Mouse (Mus musculus): ENCODE data around the gene Raet1e.
"Not testable (repeated sequence)": the region's sequence is repeated elsewhere in the genome, so short reads cannot be mapped to it uniquely, and the experiment has no call there.

DNA sequence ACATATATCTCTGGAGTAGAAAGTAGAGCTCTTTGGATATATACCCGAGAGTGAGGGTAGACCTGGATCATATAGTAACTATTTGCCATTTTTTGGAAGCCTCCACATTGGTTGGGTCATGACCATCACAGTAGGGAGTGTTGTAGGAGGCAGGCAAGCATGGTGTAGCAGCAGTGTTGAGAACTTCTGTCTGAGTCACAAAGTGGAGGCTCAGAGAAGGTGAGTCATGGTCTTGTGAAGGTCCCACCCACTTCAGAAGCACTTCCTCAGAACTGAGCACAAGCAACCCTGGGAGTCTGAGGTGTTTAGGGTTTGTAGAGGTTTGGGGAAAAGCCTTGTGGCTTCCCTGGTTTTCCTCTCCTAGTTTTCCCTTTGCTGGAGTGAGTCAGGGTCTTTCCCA, 199.0 kb downstream of the Raet1e start:
- TF ChIP-seq HCFC1 (IDR thresholded peaks at IDR 0.05; ENCODE audit: borderline replicate concordance, insufficient read depth, low read length); ZC3H11A (IDR thresholded peaks at IDR 0.05; ENCODE audit: borderline replicate concordance, low read depth, low read length); CHD2 (IDR thresholded peaks at IDR 0.05; ENCODE audit: low read depth, low read length); MAFK (IDR thresholded peaks at IDR 0.05; ENCODE audit: insufficient read depth, low read depth, low read length); ZNF384 (IDR thresholded peaks at IDR 0.05; ENCODE audit: low read depth, low read length): not testable (repeated sequence)
